Mouse (Mus musculus) intestine, embryonic 16.5 days (tissue): ENCODE data around the gene Kcnab2. TPM values are rescaled to one million over a fixed set of nuclear protein-coding genes. Genes with fewer than 3 reads are reported as not detected.

Experiments used
- ATAC-seq: fragments of 200-750 bp; cut with Nextera tagmentation; 2 replicates; pipeline ENCODE4 v1.8.0; 2017; ENCODE audit warnings: moderate TSS enrichment, moderate library complexity
- H3K27ac ChIP-seq: fragments of 300-500 bp; sonication (generic); 2 replicates; pipeline ENCODE4 v1.5.1; 2014; ENCODE audit warnings: mild to moderate bottlenecking, low read length
- H3K27me3 ChIP-seq: fragments of 300-500 bp; sonication (generic); replicated peaks from 2 replicates; pipeline ENCODE4 v1.6.1; 2014; ENCODE audit warnings: low read length, control low read depth, mixed read lengths; ENCODE audit not compliant: control insufficient read depth, insufficient read depth
- H3K36me3 ChIP-seq: fragments of 300-500 bp; sonication (generic); 2 replicates; pipeline ENCODE4 v1.6.1; 2014; ENCODE audit warnings: low read length, control low read depth; ENCODE audit not compliant: control insufficient read depth, insufficient read depth
- H3K4me1 ChIP-seq: fragments of 300-500 bp; sonication (generic); 2 replicates; pipeline ENCODE4 v1.6.1; 2014; ENCODE audit warnings: low read length, control low read depth, mixed read lengths; ENCODE audit not compliant: control insufficient read depth, insufficient read depth
- H3K4me2 ChIP-seq: fragments of 300-500 bp; sonication (generic); 2 replicates; pipeline ENCODE4 v1.6.1; 2014; ENCODE audit warnings: low read depth, low read length, control low read depth
- H3K4me3 ChIP-seq: fragments of 300-500 bp; sonication (generic); 2 replicates; pipeline ENCODE4 v1.5.1; 2014; ENCODE audit warnings: mild to moderate bottlenecking, low read length
- H3K9ac ChIP-seq: fragments of 300-500 bp; sonication (generic); 2 replicates; pipeline ENCODE4 v1.6.1; 2014; ENCODE audit warnings: low read depth, low read length
- H3K9me3 ChIP-seq: fragments of 300-500 bp; sonication (generic); 2 replicates; pipeline ENCODE4 v1.6.1; 2016; ENCODE audit warnings: low read length, control low read depth; ENCODE audit not compliant: control insufficient read depth
- WGBS: fragments of 180-500 bp; shearing (Covaris S2); extraction: QIAGEN DNeasy Blood & Tissue Kit; methylation state at CpG from one replicate; pipeline ENCODE4 v1.1.7; 2014; 5-methylcytosine and 5-hydroxymethylcytosine counted together
- polyA plus RNA-seq: library from polyadenylated mRNA; unstranded; fragments of >200 nt; fragmentation: Nextera tagmentation; extraction: Ambion mirVana; gene quantifications from 2 replicates; pipeline ENCODE4 v1.2.1, GENCODE M21; 2015

Kcnab2 gene
- polyA plus RNA-seq, 1 experiment from 2014 or later, result 3.3 TPM

DNA sequence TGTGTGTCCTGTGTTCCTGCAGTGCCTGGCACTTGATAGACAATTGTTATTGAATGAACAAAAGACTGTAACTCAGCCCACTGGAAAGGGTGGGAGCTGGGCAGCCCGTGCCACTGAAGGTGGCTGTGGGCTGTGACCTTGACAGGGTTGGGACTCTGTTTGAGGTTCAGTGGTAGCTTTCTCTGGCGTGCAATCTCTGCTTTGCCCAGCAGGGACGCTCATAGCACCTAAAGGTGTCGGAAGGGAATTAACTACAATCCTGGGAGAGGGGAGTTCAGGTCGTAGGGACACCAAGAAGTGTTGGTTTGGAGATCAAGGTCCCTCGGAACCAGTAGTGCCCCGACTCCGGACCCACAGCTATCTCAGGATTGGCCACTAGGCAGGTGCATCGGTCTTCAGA, 36.8 kb downstream of the Kcnab2 start:
- Histone ChIP-seq H3K36me3 (no peaks in the 10 kb centered on the region), H3K9ac (no peak overlapping the region), H3K9me3 (no peaks in the 10 kb centered on the region), H3K4me3 (no peak overlapping the region), H3K4me2 (no peak overlapping the region), H3K4me1 (no peaks in the 10 kb centered on the region), H3K27me3 (no peaks in the 10 kb centered on the region), H3K27ac (no peak overlapping the region)
- no peak for ATAC-seq
- whole genome bisulfite sequencing, result 55% methylated on average over 9 of the region's 9 CpGs

DNA sequence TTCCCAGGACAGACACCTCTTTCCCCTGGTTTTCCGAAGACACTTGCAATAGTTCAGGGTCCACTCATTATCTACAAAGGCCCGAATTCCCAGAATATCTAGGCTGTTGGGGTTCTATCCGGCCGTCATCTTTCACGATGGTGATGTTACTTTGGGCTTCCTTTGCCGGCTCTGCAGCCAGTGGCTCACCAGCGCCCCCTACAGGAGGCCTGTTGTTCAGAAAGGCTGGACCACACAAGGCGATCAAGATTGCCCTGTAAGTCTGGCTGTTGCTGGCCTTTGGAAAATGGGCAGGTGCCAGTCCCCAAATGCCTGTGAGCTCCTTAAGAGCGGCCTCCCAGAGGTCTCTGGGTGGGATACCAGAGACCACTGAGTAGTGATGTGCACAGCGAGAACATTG, 42.4 kb downstream of the Kcnab2 start:
- H3K27ac ChIP-seq, result no peak overlapping the region
- H3K27me3 ChIP-seq, result no peaks in the 10 kb centered on the region
- no peaks in the 10 kb centered on the region; the same call in 1 of the 2 replicates for H3K4me1 ChIP-seq
- peak overlapping the region; percentile 24 for H3K4me2 ChIP-seq
- 17% methylated on average over 10 of the region's 10 CpGs for WGBS
- ATAC-seq, result peak; percentile 79
- H3K36me3 ChIP-seq, result no peaks in the 10 kb centered on the region
- H3K9me3 ChIP-seq, result no peaks in the 10 kb centered on the region
- H3K4me3 ChIP-seq, result no peak overlapping the region
- no peak overlapping the region for H3K9ac ChIP-seq

DNA sequence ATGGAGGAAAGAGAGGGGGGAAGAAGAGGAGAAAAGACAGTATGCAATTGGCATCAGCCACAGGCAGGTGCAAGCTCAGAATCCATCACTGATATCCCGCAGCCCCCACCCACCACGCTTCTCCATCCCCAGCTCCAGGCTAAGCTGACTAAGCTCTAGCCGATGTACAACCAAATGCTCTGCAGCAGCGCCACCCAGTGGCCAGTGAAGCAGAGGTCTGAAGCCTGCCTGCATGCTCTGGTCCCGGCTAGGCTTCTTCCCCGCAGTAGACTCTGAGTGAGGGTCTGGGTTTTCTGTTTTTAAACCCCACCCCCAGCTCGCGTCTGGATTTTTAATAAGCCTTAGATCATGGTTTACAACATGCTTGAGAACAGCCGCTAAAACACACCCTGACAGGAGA, 42.8 kb downstream of the Kcnab2 start:
- Histone ChIP-seq H3K9ac (no peak overlapping the region), H3K4me1 (no peaks in the 10 kb centered on the region; the same call in 1 of the 2 replicates), H3K9me3 (no peaks in the 10 kb centered on the region), H3K4me3 (no peak overlapping the region), H3K36me3 (no peaks in the 10 kb centered on the region), H3K27me3 (no peaks in the 10 kb centered on the region), H3K27ac (no peak overlapping the region), H3K4me2 (peak overlapping the region; percentile 24)
- ATAC-seq, result peak; percentile 94
- WGBS, result 1% methylated on average over 9 of the region's 9 CpGs

DNA sequence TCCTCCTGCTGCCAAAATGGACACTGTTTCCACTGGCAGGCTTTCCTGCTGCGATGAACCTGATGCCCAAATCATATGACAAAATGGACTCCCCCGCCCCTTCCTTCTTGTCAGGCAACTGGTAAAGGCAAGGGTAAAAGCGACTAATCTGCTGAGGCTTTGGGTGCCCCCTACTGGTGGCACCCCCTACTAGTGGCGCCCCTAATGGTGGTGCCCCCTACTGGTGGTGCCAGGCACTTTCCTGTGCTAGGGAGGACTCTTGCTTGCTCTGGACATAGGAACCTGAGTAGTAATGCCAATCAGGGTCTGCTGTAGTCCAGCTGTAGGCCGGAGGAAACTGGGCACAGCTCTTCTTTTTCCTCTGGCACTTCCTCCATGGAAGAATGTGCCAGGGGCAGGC, 45.4 kb downstream of the Kcnab2 start:
- Histone ChIP-seq H3K9me3 (no peaks in the 10 kb centered on the region), H3K4me3 (no peak overlapping the region), H3K27ac (no peak overlapping the region), H3K9ac (no peak overlapping the region), H3K4me1 (no peaks in the 10 kb centered on the region; the same call in 1 of the 2 replicates), H3K36me3 (no peaks in the 10 kb centered on the region), H3K27me3 (no peaks in the 10 kb centered on the region), H3K4me2 (no peak overlapping the region)
- 59% methylated on average over 5 of the region's 5 CpGs for WGBS
- ATAC-seq, result no peak

DNA sequence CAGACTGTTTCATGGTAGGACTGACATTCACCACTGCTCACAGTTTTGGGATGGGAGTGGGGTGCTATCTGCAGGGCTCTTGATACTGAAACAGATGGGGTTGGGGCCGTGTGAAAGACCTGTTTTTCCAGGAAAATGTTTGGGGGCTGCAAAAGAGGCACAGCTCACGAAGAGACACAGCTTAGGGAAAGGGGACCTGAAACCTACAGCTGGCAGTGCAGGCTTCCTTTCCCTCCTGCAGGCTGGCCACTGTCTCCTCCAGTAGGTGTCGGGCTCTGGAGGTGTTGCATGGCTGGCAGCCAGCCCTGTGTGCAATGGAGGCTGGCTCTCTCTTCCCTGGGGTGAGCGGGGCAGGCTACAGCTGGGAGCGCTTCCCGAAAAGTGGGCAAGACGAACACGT, 49.4 kb downstream of the Kcnab2 start:
- H3K4me1 ChIP-seq, result no peaks in the 10 kb centered on the region; the same call in 1 of the 2 replicates
- 58% methylated on average over 8 of the region's 8 CpGs for WGBS
- H3K27me3 ChIP-seq, result 0 out of 2 replicates have a peak, but pooled peaks cover 4% of the 10 kb centered on the region

DNA sequence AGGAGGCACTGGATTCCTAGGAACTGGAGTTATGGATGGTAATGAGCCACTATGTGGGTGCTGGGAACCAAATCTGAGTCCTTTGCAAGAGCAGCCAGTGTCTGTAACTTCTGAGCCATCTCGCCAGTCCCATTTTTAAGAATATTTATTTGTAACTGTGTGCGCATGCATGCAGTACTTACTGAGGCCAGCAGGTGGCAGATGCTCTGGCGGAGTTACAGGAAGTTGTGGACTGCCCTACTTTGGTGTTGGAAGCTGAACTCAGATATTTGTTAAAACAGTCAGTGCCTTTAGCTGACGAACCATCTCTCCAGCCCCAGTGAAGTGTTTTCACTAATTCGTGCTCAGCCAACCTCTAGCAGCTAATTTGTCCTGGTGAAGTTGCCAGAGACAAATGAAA, 52.7 kb downstream of the Kcnab2 start:
- Histone ChIP-seq H3K36me3 (no peaks in the 10 kb centered on the region), H3K27me3 (0 out of 2 replicates have a peak, but pooled peaks cover 4% of the 10 kb centered on the region), H3K4me3 (no peak overlapping the region), H3K4me1 (no peaks in the 10 kb centered on the region), H3K9me3 (no peaks in the 10 kb centered on the region), H3K4me2 (no peak overlapping the region), H3K9ac (no peak overlapping the region), H3K27ac (no peak overlapping the region)
- no peak for ATAC-seq
- 68% methylated on average over 5 of the region's 5 CpGs for WGBS

More for the DNA sequence above, 49.4 kb downstream of the Kcnab2 start:
- Histone ChIP-seq H3K27ac (no peak overlapping the region), H3K4me2 (no peak overlapping the region), H3K9ac (no peak overlapping the region), H3K36me3 (no peaks in the 10 kb centered on the region), H3K9me3 (no peaks in the 10 kb centered on the region), H3K4me3 (no peak overlapping the region)
- ATAC-seq, result no peak

DNA sequence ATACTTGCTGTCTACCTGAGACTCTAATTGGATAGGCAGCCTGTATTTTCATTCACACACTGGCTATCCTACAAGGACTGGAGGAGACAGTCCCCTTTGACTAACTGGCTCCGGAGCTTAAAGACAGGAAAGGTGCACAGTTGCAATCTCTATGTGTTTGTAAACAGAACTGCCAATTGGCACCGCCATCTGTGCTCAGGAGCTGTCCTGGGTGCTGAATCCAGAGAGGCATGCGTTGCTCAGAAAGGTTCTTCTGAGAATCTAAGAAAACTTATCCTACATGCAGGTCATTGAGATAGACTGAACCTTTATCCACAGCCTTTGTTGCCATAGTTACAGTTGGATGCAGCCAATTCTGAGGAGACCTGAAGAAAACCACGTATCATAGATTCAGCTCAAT, 53.3 kb downstream of the Kcnab2 start:
- H3K9ac ChIP-seq, result no peak overlapping the region
- ATAC-seq, result no peak
- H3K27ac ChIP-seq, result no peak overlapping the region
- WGBS, result 35% methylated on average over 4 of the region's 4 CpGs
- H3K4me2 ChIP-seq, result no peak overlapping the region
- H3K9me3 ChIP-seq, result no peaks in the 10 kb centered on the region
- H3K27me3 ChIP-seq, result 0 out of 2 replicates have a peak, but pooled peaks cover 4% of the 10 kb centered on the region
- H3K4me1 ChIP-seq, result no peaks in the 10 kb centered on the region
- no peak overlapping the region for H3K4me3 ChIP-seq
- H3K36me3 ChIP-seq, result no peaks in the 10 kb centered on the region

DNA sequence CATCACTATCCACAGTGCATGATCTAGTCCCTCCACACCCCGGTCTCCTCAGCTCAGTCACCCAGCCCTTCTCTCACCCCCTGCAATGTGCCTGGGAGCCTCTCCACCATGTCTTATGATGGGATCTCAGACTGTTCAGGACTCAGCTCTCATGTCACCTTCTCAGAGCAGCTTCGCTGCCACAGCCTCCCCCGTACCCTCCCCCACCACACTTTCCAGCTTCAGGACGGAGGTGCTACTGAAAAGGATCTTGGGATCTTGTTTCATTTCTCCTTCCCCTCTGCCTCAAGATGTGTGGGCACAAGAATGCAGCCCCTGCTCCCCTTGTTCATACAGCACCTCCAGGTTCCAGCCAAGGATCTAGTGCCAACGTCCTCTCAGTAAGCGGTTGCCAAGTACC, 54.1 kb downstream of the Kcnab2 start:
- Histone ChIP-seq H3K4me1 (no peaks in the 10 kb centered on the region), H3K4me3 (no peak overlapping the region), H3K4me2 (no peak overlapping the region), H3K9me3 (no peaks in the 10 kb centered on the region), H3K36me3 (no peaks in the 10 kb centered on the region), H3K27me3 (0 out of 2 replicates have a peak, but pooled peaks cover 4% of the 10 kb centered on the region), H3K9ac (no peak overlapping the region), H3K27ac (no peak overlapping the region)
- WGBS, result 85% methylated on average over 6 of the region's 6 CpGs
- no peak for ATAC-seq

DNA sequence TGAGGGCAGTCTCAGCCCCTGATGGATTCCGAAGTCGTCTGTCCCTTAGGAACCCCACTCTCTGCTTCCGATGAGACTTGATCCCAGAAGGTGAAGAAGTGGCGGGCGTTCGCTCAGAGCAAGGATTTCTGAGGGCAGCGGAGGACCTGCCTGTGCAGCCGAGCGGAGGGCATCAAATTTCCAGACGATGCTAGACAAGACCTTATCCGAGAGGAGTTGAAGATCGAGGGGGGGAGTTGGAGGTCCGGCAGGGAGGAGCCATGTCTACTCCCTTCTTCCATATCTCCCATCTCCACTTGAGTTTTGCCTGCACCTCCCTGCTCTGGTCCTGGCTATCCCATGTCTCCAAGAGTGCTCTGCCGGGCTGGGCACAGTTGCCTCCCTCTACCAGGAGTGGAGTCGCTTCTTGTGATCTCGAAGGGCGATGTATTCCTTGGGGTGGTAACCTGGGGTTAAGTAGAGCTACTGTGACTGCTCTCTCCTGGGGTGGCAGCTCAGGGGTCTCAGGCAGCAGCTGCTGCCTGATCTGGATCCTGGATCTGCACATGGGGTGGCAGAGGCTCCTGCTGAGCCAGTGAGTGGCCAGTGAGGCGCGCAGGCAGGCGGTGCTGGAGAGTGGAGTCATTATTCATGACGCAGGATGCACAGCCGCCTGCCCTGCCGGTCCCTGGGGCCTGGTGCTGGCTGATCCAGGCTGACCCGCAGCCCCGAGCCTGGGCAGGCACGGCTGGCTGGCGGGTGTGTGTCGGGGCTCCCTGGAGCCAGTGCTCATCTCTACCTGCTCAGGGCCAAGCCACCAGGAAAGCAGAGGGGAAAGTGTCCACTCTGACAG, 59.2 kb downstream of the Kcnab2 start:
- Histone ChIP-seq H3K4me3 (no peak overlapping the region), H3K27ac (no peak overlapping the region), H3K4me2 (no peak overlapping the region), H3K9ac (no peak overlapping the region), H3K27me3 (no peaks in the 10 kb centered on the region), H3K36me3 (no peaks in the 10 kb centered on the region), H3K4me1 (no peaks in the 10 kb centered on the region), H3K9me3 (no peaks in the 10 kb centered on the region)
- 34% methylated on average over 28 of the region's 28 CpGs for WGBS
- ATAC-seq, result no peak
